Mouse (Mus musculus): ENCODE data around the gene Larp4.

DNA sequence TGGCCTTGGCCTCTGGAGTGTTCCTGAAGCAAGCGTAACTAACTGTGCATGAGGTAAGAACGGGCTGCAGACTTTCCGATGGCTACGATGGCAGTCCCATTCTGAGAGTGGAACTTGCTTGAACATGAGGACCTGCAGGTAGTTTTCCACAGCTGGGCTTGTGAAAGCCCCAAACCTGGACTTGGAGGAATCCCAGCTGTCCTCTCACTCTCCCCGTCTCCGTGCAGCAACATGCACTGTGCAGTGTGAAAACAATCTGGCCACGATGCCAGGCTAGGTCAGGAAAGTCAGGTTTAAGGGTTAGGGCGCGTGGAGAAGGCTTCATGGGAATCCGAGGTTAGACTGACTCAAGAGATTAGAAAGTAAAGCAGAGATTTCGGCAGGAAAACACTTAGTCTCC lies 89.0 kb downstream of the Larp4 start:
- TF ChIP-seq EP300 (IDR thresholded peaks at IDR 0.05; ENCODE audit: low read depth) (no peak), CTCF (IDR thresholded peaks at IDR 0.05; ENCODE audit: low read depth) (no peak)
